Mouse (Mus musculus) ES-Bruce4 (cell line): ENCODE data around the gene Nfe2l2.
"Not testable (repeated sequence)": the region's sequence is repeated elsewhere in the genome, so short reads cannot be mapped to it uniquely, and the experiment has no call there.

Experiments used
- CTCF ChIP-seq: IDR thresholded peaks from one replicate; pipeline ENCODE4 v1.8.1; 2011; ENCODE audit warnings: low read depth, low read length
- POLR2A ChIP-seq: IDR thresholded peaks from one replicate; pipeline ENCODE4 v1.8.1; 2011; ENCODE audit warnings: low read length; ENCODE audit not compliant: insufficient read depth

- TF ChIP-seq CTCF, POLR2A: not testable (repeated sequence)
Measured at GRCm38 (mm10) chr2:75637055-75637304, 67.5 kb downstream of the Nfe2l2 start.
